ENCODE assay signal across 22 mouse cellular contexts in the genomic region with DNA sequence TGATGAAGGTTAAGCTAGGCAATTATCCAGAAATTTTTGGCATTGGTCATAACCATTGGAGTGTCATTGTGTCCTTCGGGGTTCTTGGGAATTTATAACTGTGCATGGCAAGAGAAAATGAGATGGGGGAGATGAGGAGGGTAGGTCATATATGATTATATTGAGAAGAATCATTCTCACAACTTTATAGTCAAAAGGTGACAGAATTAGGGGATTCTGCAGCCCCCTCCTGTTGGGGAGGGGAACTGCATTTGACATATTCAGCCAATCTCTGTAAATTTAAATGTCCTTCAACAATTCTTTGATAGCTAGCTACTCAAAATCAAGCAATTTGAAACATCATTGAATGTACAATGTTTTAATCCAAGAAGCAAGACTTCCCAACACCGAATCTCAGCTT.
DNase-seq lines count a peak whose midpoint lies in the region; ATAC-seq and TF ChIP-seq lines count a peak whose summit lies in the region.
"Had no signal": no experiment of that assay in that cellular context is flagged by ENCODE, and none has a peak within 500 bp of the region (broad histone marks: within the 10 kb centered on the region; RNA-seq: fewer than 3 reads in every experiment).

No protein-coding gene starts in this region.

- no peak overlapping the region for H3K4me3 ChIP-seq in layer of hippocampus, adult 2 months
- no peak overlapping the region for H3K4me3 ChIP-seq in E14TG2a.4 (replicated peaks; ENCODE audit: low read length)
- no peak overlapping the region for H3K4me3 ChIP-seq in kidney, adult 2 months (ENCODE audit: insufficient read depth, low read depth, low read length)
- no peak overlapping the region for H3K4me3 ChIP-seq in forebrain, embryonic 14.5 days (ENCODE audit: low read depth, low read length)
- H3K4me3 ChIP-seq: embryonic facial prominence, embryonic 10.5 days; embryonic facial prominence, embryonic 12.5 days; forebrain, embryonic 13.5 days had no signal

- no peak for TF ChIP-seq POLR2A in kidney, adult 2 months (IDR thresholded peaks at IDR 0.05; ENCODE audit: low read depth, low read length)

- H3K4me1 ChIP-seq in E14TG2a.4 (replicated peaks; ENCODE audit: low read depth, low read length), result no peaks in the 10 kb centered on the region
- H3K4me1 ChIP-seq in kidney, adult 2 months (ENCODE audit: control insufficient read depth, insufficient read depth, low read length), result no peaks in the 10 kb centered on the region
- H3K4me1 ChIP-seq in forebrain, embryonic 14.5 days (ENCODE audit: control insufficient read depth, insufficient read depth, low read length), result no peaks in the 10 kb centered on the region
- H3K4me1 ChIP-seq: embryonic facial prominence, embryonic 10.5 days; embryonic facial prominence, embryonic 12.5 days; forebrain, embryonic 13.5 days had no signal

- no peak overlapping the region for H3K4me2 ChIP-seq in forebrain, embryonic 14.5 days (ENCODE audit: low read length)
- H3K4me2 ChIP-seq: embryonic facial prominence, embryonic 12.5 days; forebrain, embryonic 13.5 days had no signal

- no peak for DNase-seq in layer of hippocampus, adult 2 months (ENCODE audit: low spot score in 2 of 2)
- no peak for DNase-seq in layer of hippocampus, postnatal 25 days (ENCODE audit: extremely low spot score in 1 of 2, low spot score in 1 of 2)
- no peak for DNase-seq in kidney, adult 2 months
- no peak for DNase-seq in forebrain, embryonic 14.5 days (ENCODE audit: low spot score)
- DNase-seq: adrenal gland, postnatal 10 days; adrenal gland, postnatal 25 days; B cell, adult 2 months; cerebellum, adult 11 months; cerebellum, adult 18-20 months; cerebellum, adult 8-10 months; cerebellum, adult 9-11 months; cerebellum, postnatal 14 days; cerebellum, postnatal 36 days had no signal

- H3K9ac ChIP-seq in forebrain, embryonic 14.5 days (ENCODE audit: low read length), result no peak overlapping the region
- H3K9ac ChIP-seq: embryonic facial prominence, embryonic 12.5 days; forebrain, embryonic 13.5 days had no signal

- ATAC-seq in common myeloid progenitor, adult 5-6 weeks (replicated peaks; ENCODE audit: low read depth, poor library complexity, severe bottlenecking), result 0 out of 2 replicates have a peak, but pooled peaks have one; percentile 18
- ATAC-seq in forebrain, embryonic 14.5 days, result no peak
- ATAC-seq: activated CD4-positive, CD25-positive, alpha-beta regulatory T cell, adult 4 months; CD4-positive, CD25-positive, alpha-beta regulatory T cell, adult 4 months; forebrain, embryonic 13.5 days; forebrain, embryonic 16.5 days had no signal

- no peaks in the 10 kb centered on the region for H3K36me3 ChIP-seq in E14TG2a.4 (ENCODE audit: insufficient read depth, low read length)
- H3K36me3 ChIP-seq in kidney, adult 2 months (ENCODE audit: control insufficient read depth, insufficient read depth, low read length), result no peaks in the 10 kb centered on the region
- no peaks in the 10 kb centered on the region for H3K36me3 ChIP-seq in forebrain, embryonic 14.5 days (ENCODE audit: control insufficient read depth, insufficient read depth, low read length)
- H3K36me3 ChIP-seq: embryonic facial prominence, embryonic 10.5 days; embryonic facial prominence, embryonic 12.5 days had no signal

- WGBS in kidney, adult 2 months, result 82% methylated on average over 2 of the region's 2 CpGs
- 71% methylated on average over 2 of the region's 2 CpGs for whole genome bisulfite sequencing in forebrain, embryonic 14.5 days

- peak; percentile 62 for TF ChIP-seq CTCF in layer of hippocampus, adult 2 months (conservative IDR thresholded peaks at IDR 0.05)
- peak; percentile 29; the same call in 1 of the 2 replicates for TF ChIP-seq CTCF in E14TG2a.4 (conservative IDR thresholded peaks at IDR 0.05; ENCODE audit: low read length)
- TF ChIP-seq CTCF in kidney, adult 2 months (conservative IDR thresholded peaks at IDR 0.05; ENCODE audit: insufficient read depth, insufficient read length, low read depth, low read length), result no peak

- no peak overlapping the region for H3K27ac ChIP-seq in layer of hippocampus, adult 2 months
- no peak overlapping the region for H3K27ac ChIP-seq in kidney, adult 2 months (ENCODE audit: insufficient read depth, low read depth, low read length)
- no peak overlapping the region for H3K27ac ChIP-seq in forebrain, embryonic 14.5 days (ENCODE audit: low read depth, low read length)
- H3K27ac ChIP-seq: embryonic facial prominence, embryonic 10.5 days; embryonic facial prominence, embryonic 12.5 days; forebrain, embryonic 13.5 days had no signal

- H3K27me3 ChIP-seq in E14TG2a.4 (ENCODE audit: insufficient read depth, low read length), result no peaks in the 10 kb centered on the region
- no peaks in the 10 kb centered on the region for H3K27me3 ChIP-seq in kidney, adult 2 months (replicated peaks; ENCODE audit: control insufficient read depth, insufficient read depth, low read length)
- H3K27me3 ChIP-seq in forebrain, embryonic 14.5 days (replicated peaks; ENCODE audit: control insufficient read depth, insufficient read depth, low read length), result no peaks in the 10 kb centered on the region
- H3K27me3 ChIP-seq: CH12.LX; embryonic facial prominence, embryonic 12.5 days; forebrain, embryonic 13.5 days had no signal

- H3K9me3 ChIP-seq in E14TG2a.4 (ENCODE audit: low read length), result no peaks in the 10 kb centered on the region
- H3K9me3 ChIP-seq in forebrain, embryonic 14.5 days (replicated peaks; ENCODE audit: control insufficient read depth, low read length), result no peaks in the 10 kb centered on the region
- H3K9me3 ChIP-seq: embryonic facial prominence, embryonic 10.5 days; embryonic facial prominence, embryonic 12.5 days; forebrain, embryonic 13.5 days had no signal
